Mouse (Mus musculus): ENCODE results near the gene Foxj1. TPM values are rescaled to one million over a fixed set of nuclear protein-coding genes. Genes with fewer than 3 reads are reported as not detected.
A peak's percentile ranks its signal among the peaks of the same experiment; 100 is the strongest.
"Not testable (repeated sequence)": the region's sequence is repeated elsewhere in the genome, so short reads cannot be mapped to it uniquely, and the experiment has no call there.

The Foxj1 gene
- polyA plus RNA-seq, 1 experiment from 2014 or later: 2.5 TPM

DNA sequence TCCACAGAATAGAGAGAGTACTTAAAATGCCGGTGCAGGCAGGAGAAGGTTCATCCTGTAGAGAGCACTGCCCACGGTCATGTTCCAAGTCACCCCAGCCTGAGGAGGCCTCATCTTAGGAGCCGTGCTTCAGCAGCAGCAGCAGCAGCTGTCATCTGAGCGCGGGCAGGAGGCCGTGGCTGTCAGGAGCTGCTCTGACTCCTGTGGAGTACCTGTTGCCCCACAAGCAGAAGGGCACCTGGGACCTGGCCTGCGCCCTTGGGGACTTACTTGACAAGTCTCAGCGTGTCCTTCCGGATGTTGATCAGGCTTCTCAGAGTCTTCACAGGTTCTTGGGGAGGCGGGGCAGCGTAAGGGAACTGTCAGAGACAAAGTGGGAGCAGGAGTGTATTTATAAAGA is 26.8 kb upstream of the Foxj1 start:
- ATAC-seq (replicated peaks; ENCODE audit: low FRiP score, low read depth): no peak
- WGBS: 67% methylated on average over 11 of the region's 11 CpGs
- no peak overlapping the region for H3K4me3 ChIP-seq (replicated peaks; ENCODE audit: low read depth, low read length)

DNA sequence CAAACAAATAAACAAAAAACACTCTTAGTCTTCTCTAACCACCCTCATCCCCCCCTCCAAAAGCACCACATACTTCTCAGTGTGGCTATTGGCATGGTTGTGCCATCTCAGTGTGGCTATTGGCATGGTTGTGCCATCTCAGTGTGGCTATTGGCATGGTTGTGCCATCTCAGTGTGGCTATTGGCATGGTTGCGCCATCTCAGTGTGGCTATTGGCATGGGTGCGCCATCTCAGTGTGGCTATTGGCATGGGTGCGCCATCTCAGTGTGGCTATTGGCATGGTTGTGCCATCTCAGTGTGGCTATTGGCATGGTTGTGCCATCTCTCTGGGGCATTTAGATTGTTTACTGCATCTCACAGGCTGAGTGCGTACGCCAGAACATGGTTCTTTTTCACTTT is 25.7 kb upstream of the Foxj1 start:
- 96% methylated on average over 5 of the region's 5 CpGs for WGBS
- H3K4me3 ChIP-seq (replicated peaks; ENCODE audit: low read depth, low read length); ATAC-seq (replicated peaks; ENCODE audit: low FRiP score, low read depth); H3K4me1 ChIP-seq (replicated peaks; ENCODE audit: insufficient read depth, low read length); H3K9ac ChIP-seq (ENCODE audit: low read depth, low read length); H3K9me3 ChIP-seq (replicated peaks; ENCODE audit: low read length); DNase-seq (ENCODE audit: low spot score); H3K27me3 ChIP-seq (ENCODE audit: insufficient read depth, low read length); H3K27ac ChIP-seq; H3K4me2 ChIP-seq (ENCODE audit: low read length); H3K36me3 ChIP-seq (ENCODE audit: insufficient read depth, low read length): not testable (repeated sequence)

More for the DNA sequence above, 26.8 kb upstream of the Foxj1 start:
- 0 out of 2 replicates have a peak, but pooled peaks cover 5% of the 10 kb centered on the region for H3K4me1 ChIP-seq (replicated peaks; ENCODE audit: insufficient read depth, low read length)
- TF ChIP-seq CTCF (IDR thresholded peaks at IDR 0.05; ENCODE audit: low read depth): no peak
- H3K9me3 ChIP-seq (replicated peaks; ENCODE audit: low read length): no peaks in the 10 kb centered on the region
- no peak overlapping the region for H3K27ac ChIP-seq
- no peak for DNase-seq (ENCODE audit: low spot score)
- H3K4me2 ChIP-seq (ENCODE audit: low read length): no peak overlapping the region
- no peaks in the 10 kb centered on the region for H3K36me3 ChIP-seq (ENCODE audit: insufficient read depth, low read length)
- H3K27me3 ChIP-seq (ENCODE audit: insufficient read depth, low read length): no peaks in the 10 kb centered on the region
- H3K9ac ChIP-seq (ENCODE audit: low read depth, low read length): no peak overlapping the region

DNA sequence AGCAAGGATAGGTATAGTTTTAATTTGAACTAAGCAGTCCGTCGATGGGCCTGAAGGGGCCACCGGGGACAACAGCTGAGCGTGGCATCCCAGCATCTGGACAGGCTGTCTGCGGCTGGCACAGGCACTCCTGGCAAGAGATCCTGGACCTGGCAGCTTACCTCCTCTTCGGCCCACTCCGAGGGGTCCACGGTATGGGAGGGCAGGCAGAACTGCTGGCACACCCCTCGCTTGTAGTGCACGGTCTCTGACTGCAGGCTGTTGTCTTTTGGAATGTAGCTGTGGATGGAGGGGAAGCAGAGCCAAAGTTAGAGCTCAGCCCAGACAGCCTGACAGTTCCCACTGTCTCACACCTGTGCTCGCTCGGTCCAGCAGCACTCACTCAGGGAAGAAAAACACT is 24.5 kb upstream of the Foxj1 start:
- Histone ChIP-seq H3K27me3 (ENCODE audit: insufficient read depth, low read length) (no peaks in the 10 kb centered on the region), H3K9me3 (replicated peaks; ENCODE audit: low read length) (no peaks in the 10 kb centered on the region), H3K36me3 (ENCODE audit: insufficient read depth, low read length) (peaks cover 7% of the 10 kb centered on the region; the same call in 1 of the 2 replicates), H3K27ac (no peak overlapping the region), H3K4me3 (replicated peaks; ENCODE audit: low read depth, low read length) (no peak overlapping the region), H3K9ac (ENCODE audit: low read depth, low read length) (no peak overlapping the region), H3K4me2 (ENCODE audit: low read length) (no peak overlapping the region), H3K4me1 (replicated peaks; ENCODE audit: insufficient read depth, low read length) (no peaks in the 10 kb centered on the region)
- no peak for DNase-seq (ENCODE audit: low spot score)
- no peak for ATAC-seq (replicated peaks; ENCODE audit: low FRiP score, low read depth)
- WGBS: 84% methylated on average over 12 of the region's 12 CpGs
- no peak for TF ChIP-seq CTCF (IDR thresholded peaks at IDR 0.05; ENCODE audit: low read depth)

DNA sequence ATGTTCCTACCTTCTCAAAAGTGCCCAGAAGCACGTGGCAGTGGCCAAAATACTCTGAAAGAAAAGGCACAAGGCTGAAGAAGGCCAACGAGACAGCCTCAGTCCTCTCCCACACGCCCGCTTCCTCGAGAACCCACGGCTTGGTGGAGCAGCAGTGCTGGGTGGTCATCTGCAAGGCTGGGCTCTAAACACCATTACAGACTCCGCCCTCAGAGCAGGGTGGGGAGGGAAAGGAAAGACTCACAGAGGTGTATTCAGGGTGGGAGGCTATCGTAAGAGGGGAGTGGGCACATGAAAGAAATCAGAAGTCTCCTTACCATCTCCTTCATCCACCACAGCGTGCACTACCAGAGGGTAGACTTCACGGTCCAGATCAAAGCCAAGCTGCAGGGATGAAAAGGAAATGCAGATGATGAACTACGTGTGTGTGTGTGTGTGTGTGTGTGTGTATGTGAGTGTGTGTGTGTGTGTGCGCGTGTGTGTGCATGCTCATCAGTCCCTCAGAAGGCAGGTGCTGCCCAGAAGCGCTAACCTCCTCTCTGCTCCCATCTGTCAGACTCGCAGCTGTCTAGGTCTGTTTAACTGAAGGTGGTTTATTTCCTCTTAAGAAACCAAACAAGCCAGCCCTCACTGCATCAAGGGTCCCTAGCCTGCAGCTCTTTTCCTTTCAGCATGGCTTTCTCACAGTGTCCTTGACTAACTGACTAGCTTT is 23.9 kb upstream of the Foxj1 start:
- Histone ChIP-seq H3K4me1 (replicated peaks; ENCODE audit: insufficient read depth, low read length) (no peaks in the 10 kb centered on the region), H3K36me3 (ENCODE audit: insufficient read depth, low read length) (peaks cover 12% of the 10 kb centered on the region; the same call in 1 of the 2 replicates), H3K27me3 (ENCODE audit: insufficient read depth, low read length) (no peaks in the 10 kb centered on the region), H3K4me2 (ENCODE audit: low read length) (no peak overlapping the region), H3K27ac (no peak overlapping the region), H3K9ac (ENCODE audit: low read depth, low read length) (no peak overlapping the region), H3K4me3 (replicated peaks; ENCODE audit: low read depth, low read length) (no peak overlapping the region), H3K9me3 (replicated peaks; ENCODE audit: low read length) (no peaks in the 10 kb centered on the region)
- no peak for DNase-seq (ENCODE audit: low spot score)
- no peak for TF ChIP-seq CTCF (IDR thresholded peaks at IDR 0.05; ENCODE audit: low read depth)
- ATAC-seq (replicated peaks; ENCODE audit: low FRiP score, low read depth): no peak
- 41% methylated on average over 15 of the region's 15 CpGs for WGBS

DNA sequence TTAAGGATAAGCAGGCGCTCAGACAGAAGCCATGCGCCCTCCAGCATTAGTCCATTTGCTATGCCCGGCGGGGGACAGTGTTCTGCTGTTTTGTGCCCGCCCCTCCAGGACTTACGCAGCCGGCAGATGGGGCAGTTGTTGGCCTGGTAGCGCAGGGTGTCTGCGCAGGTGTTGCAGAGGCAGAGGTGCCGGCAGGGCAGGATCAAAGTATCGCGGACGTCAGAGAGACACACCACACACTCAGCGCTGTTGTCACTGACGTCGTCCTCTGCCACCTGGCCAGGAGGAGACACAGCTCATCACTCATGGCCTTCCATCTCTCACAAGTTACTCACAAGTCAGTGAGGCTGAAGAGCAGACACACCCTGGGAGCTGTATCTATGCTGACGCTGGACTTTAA is 19.3 kb upstream of the Foxj1 start:
- Histone ChIP-seq H3K27me3 (ENCODE audit: insufficient read depth, low read length) (no peaks in the 10 kb centered on the region), H3K4me1 (replicated peaks; ENCODE audit: insufficient read depth, low read length) (no peaks in the 10 kb centered on the region), H3K9me3 (replicated peaks; ENCODE audit: low read length) (no peaks in the 10 kb centered on the region), H3K9ac (ENCODE audit: low read depth, low read length) (no peak overlapping the region), H3K4me3 (replicated peaks; ENCODE audit: low read depth, low read length) (no peak overlapping the region), H3K27ac (no peak overlapping the region), H3K36me3 (ENCODE audit: insufficient read depth, low read length) (peaks cover 13% of the 10 kb centered on the region; the same call in 1 of the 2 replicates), H3K4me2 (ENCODE audit: low read length) (no peak overlapping the region)
- ATAC-seq (replicated peaks; ENCODE audit: low FRiP score, low read depth) (no peak), DNase-seq (ENCODE audit: low spot score) (no peak)
- no peak for TF ChIP-seq CTCF (IDR thresholded peaks at IDR 0.05; ENCODE audit: low read depth)
- 56% methylated on average over 17 of the region's 17 CpGs for WGBS

DNA sequence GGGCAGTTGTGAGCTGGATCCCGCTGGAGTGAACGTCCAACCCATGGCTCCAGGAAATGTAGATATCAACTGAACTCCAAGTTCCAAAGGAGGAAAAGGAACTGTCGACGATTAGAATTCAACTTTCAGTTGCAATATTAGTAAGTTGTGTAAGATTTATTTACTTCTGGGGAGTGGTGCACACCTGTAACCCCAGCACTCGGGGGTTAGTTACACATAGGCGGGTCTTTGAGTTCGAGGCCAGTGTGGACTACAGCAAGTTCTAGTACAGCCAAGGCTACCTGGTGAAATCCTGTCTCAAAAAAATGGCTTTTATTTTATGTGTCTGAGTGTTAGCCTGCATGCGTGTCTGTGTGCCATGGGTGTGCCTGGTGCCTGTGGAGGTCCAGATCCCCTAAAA is 18.3 kb upstream of the Foxj1 start:
- no peak overlapping the region for H3K4me2 ChIP-seq (ENCODE audit: low read length)
- H3K4me3 ChIP-seq (replicated peaks; ENCODE audit: low read depth, low read length): no peak overlapping the region
- H3K9me3 ChIP-seq (replicated peaks; ENCODE audit: low read length): no peaks in the 10 kb centered on the region
- no peak for TF ChIP-seq CTCF (IDR thresholded peaks at IDR 0.05; ENCODE audit: low read depth)
- no peak for DNase-seq (ENCODE audit: low spot score)
- H3K27ac ChIP-seq: no peak overlapping the region
- H3K27me3 ChIP-seq (ENCODE audit: insufficient read depth, low read length): no peaks in the 10 kb centered on the region
- H3K4me1 ChIP-seq (replicated peaks; ENCODE audit: insufficient read depth, low read length): no peaks in the 10 kb centered on the region
- no peak overlapping the region for H3K9ac ChIP-seq (ENCODE audit: low read depth, low read length)
- peaks cover 13% of the 10 kb centered on the region; the same call in 1 of the 2 replicates for H3K36me3 ChIP-seq (ENCODE audit: insufficient read depth, low read length)
- ATAC-seq (replicated peaks; ENCODE audit: low FRiP score, low read depth): no peak
- 88% methylated on average over 8 of the region's 8 CpGs for whole genome bisulfite sequencing

DNA sequence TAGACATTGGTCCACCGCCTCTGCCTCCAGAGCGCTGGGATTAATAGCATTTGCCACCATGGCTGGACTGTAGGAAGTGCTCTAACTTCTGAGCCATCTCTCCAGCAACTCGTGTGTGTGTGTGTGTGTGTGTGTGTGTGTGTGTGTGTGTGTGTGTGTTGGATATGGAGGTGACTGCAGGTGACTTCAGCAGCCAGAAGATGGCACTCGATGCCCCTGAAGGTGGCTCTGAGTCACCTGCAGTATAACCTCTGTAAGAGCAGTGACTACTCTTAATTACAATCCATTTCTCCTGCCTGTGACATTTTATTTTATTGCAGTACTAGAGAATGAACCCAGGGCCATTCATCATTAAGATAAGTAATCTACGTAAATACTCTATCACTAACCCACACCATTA is 16.1 kb upstream of the Foxj1 start:
- no peak overlapping the region for H3K4me3 ChIP-seq (replicated peaks; ENCODE audit: low read depth, low read length)
- no peaks in the 10 kb centered on the region for H3K9me3 ChIP-seq (replicated peaks; ENCODE audit: low read length)
- no peak overlapping the region for H3K9ac ChIP-seq (ENCODE audit: low read depth, low read length)
- peak; percentile 9; the same call in 1 of the 2 replicates for TF ChIP-seq CTCF (IDR thresholded peaks at IDR 0.05; ENCODE audit: low read depth)
- H3K27ac ChIP-seq: no peak overlapping the region
- 86% methylated on average over 5 of the region's 5 CpGs for WGBS
- H3K36me3 ChIP-seq (ENCODE audit: insufficient read depth, low read length): peaks cover 23% of the 10 kb centered on the region; the same call in 1 of the 2 replicates
- no peak overlapping the region for H3K4me2 ChIP-seq (ENCODE audit: low read length)
- no peak for DNase-seq (ENCODE audit: low spot score)
- no peaks in the 10 kb centered on the region for H3K4me1 ChIP-seq (replicated peaks; ENCODE audit: insufficient read depth, low read length)
- no peak for ATAC-seq (replicated peaks; ENCODE audit: low FRiP score, low read depth)
- no peaks in the 10 kb centered on the region for H3K27me3 ChIP-seq (ENCODE audit: insufficient read depth, low read length)
